Mouse (Mus musculus): Measurements from ENCODE around the gene Rnf38. TPM values are rescaled to one million over a fixed set of nuclear protein-coding genes. Genes with fewer than 3 reads are reported as not detected.

Rnf38 gene
- total RNA-seq, 2 experiments from 2014 or later: 68.3 to 72.3 TPM

- DNase-seq (ENCODE audit: low spot score in 2 of 2): no peak
- intact Hi-C loops (cut with DNase I): no loop called here
Observed at GRCm38 (mm10) chr4:44085566-44085965, 148.0 kb downstream of the Rnf38 start.

GRCm38 (mm10) chr4:44084602-44085325, 148.8 kb downstream of the Rnf38 start:
- intact Hi-C loops (cut with DNase I): no loop called here
- DNase-seq (ENCODE audit: low spot score in 2 of 2): no peak

DNA sequence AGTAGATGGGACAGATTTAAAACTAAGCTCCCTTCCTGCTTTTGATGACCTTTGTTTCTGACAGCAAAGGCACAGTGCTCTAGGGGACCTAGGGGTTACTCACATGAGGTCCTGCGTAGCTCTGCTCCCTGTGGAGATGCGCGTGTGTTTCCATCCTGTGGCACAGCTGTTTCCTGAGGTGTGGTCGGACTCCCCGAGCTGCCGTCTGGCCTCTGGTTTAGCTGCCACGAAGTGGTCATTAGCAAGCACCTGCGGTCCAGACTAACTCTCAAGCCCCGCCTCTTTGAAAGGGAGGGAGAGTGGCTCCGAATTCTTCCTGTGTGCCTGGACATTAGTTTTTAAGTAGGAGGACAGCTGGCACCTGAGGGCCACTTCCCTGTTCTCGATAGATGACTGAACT, 149.6 kb downstream of the Rnf38 start, which contains the start of gene Gne:
Gne (minus strand) TSS at position 233 of the 400 bp plus-strand sequence.
- DNase-seq (ENCODE audit: low spot score in 2 of 2): no peak
- intact Hi-C loops (cut with DNase I): no loop called here

- intact Hi-C loops (cut with DNase I): no loop called here
- no peak for DNase-seq (ENCODE audit: low spot score in 2 of 2)
Observed at GRCm38 (mm10) chr4:44078358-44078933, 155.1 kb downstream of the Rnf38 start.

Small RNAs within 50 kb of the gene (microRNA-seq; reads per million reads assigned to microRNA genes)
- 0 reads per million in 2 experiments for gene Mir5106

Other genes with a start within 250 kb of the Rnf38 start
- gene Clta, start 229.3 kb downstream of the Rnf38 start, total RNA-seq (2021): 100 to 1,000 TPM; 300 to 308 TPM
- 10 to 100 TPM; 38.2 to 49.6 TPM for gene Gne, start 149.6 kb downstream of the Rnf38 start, total RNA-seq (2021)
- gene Melk, start 67.1 kb upstream of the Rnf38 start, total RNA-seq (2021): under 1 TPM; 0.64 to 0.82 TPM

All from left cerebral cortex, postnatal 14 days (tissue).